Mouse (Mus musculus) neural tube, embryonic 11.5 days (tissue): Measurements from ENCODE around the gene Cgnl1. TPM values are rescaled to one million over a fixed set of nuclear protein-coding genes. Genes with fewer than 3 reads are reported as not detected.
A peak's percentile ranks its signal among the peaks of the same experiment; 100 is the strongest.

Experiments
- ATAC-seq: fragments of 200-750 bp; cut with Nextera tagmentation; 2 replicates; pipeline ENCODE4 v1.8.0; 2017; ENCODE audit warnings: moderate number of reproducible peaks, mild to moderate bottlenecking, moderate TSS enrichment, moderate library complexity; ENCODE audit not compliant: insufficient read depth, low FRiP score, low TSS enrichment
- DNase-seq: peaks from one replicate; pipeline ENCODE4 v3.0.0-alpha.2; 2015; ENCODE audit warnings: low spot score
- H3K27ac ChIP-seq: fragments of 300-500 bp; sonication (generic); 2 replicates; pipeline ENCODE4 v1.5.1; 2014; ENCODE audit warnings: low read depth, mild to moderate bottlenecking, low read length
- H3K27me3 ChIP-seq: fragments of 300-500 bp; sonication (generic); 2 replicates; pipeline ENCODE4 v1.6.1; 2014; ENCODE audit warnings: mild to moderate bottlenecking, low read length, mixed read lengths; ENCODE audit not compliant: control insufficient read depth, insufficient read depth
- H3K36me3 ChIP-seq: fragments of 300-500 bp; sonication (generic); 2 replicates; pipeline ENCODE4 v1.6.1; 2014; ENCODE audit warnings: mild to moderate bottlenecking, low read length, moderate library complexity, mixed read lengths; ENCODE audit not compliant: control insufficient read depth, insufficient read depth
- H3K4me1 ChIP-seq: fragments of 300-500 bp; sonication (generic); 2 replicates; pipeline ENCODE4 v1.6.1; 2014; ENCODE audit warnings: low read length, mixed read lengths; ENCODE audit not compliant: control insufficient read depth, insufficient read depth
- H3K4me2 ChIP-seq: fragments of 300-500 bp; sonication (generic); 2 replicates; pipeline ENCODE4 v1.6.1; 2014; ENCODE audit warnings: low read depth, mild to moderate bottlenecking, moderate library complexity
- H3K4me3 ChIP-seq: fragments of 300-500 bp; sonication (generic); 2 replicates; pipeline ENCODE4 v1.5.1; 2014; ENCODE audit warnings: low read depth, low read length
- H3K9ac ChIP-seq: fragments of 300-500 bp; sonication (generic); 2 replicates; pipeline ENCODE4 v1.6.1; 2014; ENCODE audit warnings: mild to moderate bottlenecking, low read length
- H3K9me3 ChIP-seq: fragments of 300-500 bp; sonication (generic); 2 replicates; pipeline ENCODE4 v1.6.1; 2016; ENCODE audit warnings: low read length; ENCODE audit not compliant: control insufficient read depth
- WGBS: fragments of 180-500 bp; shearing (Covaris S2); extraction: QIAGEN DNeasy Blood & Tissue Kit; methylation state at CpG from one replicate; pipeline ENCODE4 v1.1.7; 2014; 5-methylcytosine and 5-hydroxymethylcytosine counted together
- polyA plus RNA-seq: library from polyadenylated mRNA; unstranded; fragments of >200 nt; fragmentation: Nextera tagmentation; extraction: Ambion mirVana; gene quantifications from 2 replicates; pipeline ENCODE4 v1.2.1, GENCODE M21; 2014

Cgnl1 gene
- polyA plus RNA-seq = 6.6 and 7.5 TPM in 2 replicates

- ATAC-seq = peak; percentile 86
- Histone ChIP-seq H3K9ac (peak within 1 kb of the TSS; percentile 62), H3K4me3 (peak within 1 kb of the TSS; percentile 63)
These were observed at the start of gene Cgnl1 for GRCm38 (mm10) chr9:71770991-71771767. Gene Cgnl1, minus strand, starts transcription at chr9:71771602.

GRCm38 (mm10) chr9:71818453-71818852 is 47.1 kb upstream of the Cgnl1 start:
- Histone ChIP-seq H3K27ac (no peak overlapping the region), H3K4me2 (no peak overlapping the region), H3K4me3 (no peak overlapping the region), H3K27me3 (no peaks in the 10 kb centered on the region), H3K36me3 (no peaks in the 10 kb centered on the region), H3K9me3 (no peaks in the 10 kb centered on the region), H3K4me1 (no peaks in the 10 kb centered on the region), H3K9ac (no peak overlapping the region)
- ATAC-seq (no peak), DNase-seq (no peak)
- 88% methylated on average over 7 of the region's 7 CpGs for WGBS

More at GRCm38 (mm10) chr9:71770991-71771767, at the start of gene Cgnl1:
- Histone ChIP-seq H3K27me3 (peaks cover 10% of the 10 kb centered on the region; the same call in 1 of the 2 replicates), H3K27ac (no peak within 1 kb of the TSS), H3K36me3 (no peaks in the 10 kb centered on the region), H3K4me2 (peak within 1 kb of the TSS; percentile 72), H3K4me1 (no peaks in the 10 kb centered on the region), H3K9me3 (no peaks in the 10 kb centered on the region)
- peak; percentile 75 for DNase-seq
- under 1% methylated on average over 64 of the region's 67 CpGs for WGBS

DNA sequence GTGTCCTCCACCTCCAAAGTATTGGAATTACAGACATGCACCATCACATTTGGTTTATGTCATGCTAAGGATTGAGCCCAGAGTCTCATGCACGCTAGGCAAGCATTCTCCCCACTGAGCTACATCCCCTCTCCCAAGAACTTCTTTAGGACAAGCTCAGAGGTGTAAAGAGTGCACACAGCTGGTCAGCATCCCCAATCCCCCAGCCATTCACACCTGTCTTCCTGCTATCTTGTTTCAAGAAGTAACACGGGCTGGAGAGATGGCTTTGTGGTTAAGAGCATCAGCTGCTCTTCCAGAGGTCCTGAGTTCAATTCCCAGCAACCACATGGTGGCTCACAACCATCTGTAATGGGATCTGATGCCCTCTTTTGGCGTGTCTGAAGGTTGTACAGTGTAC is 44.7 kb upstream of the Cgnl1 start:
- no peak overlapping the region for H3K4me2 ChIP-seq
- H3K36me3 ChIP-seq = no peaks in the 10 kb centered on the region
- ATAC-seq (no peak), DNase-seq (no peak)
- H3K27me3 ChIP-seq = no peaks in the 10 kb centered on the region
- 0 out of 2 replicates have a peak, but pooled peaks cover 2% of the 10 kb centered on the region for H3K4me1 ChIP-seq
- H3K9me3 ChIP-seq = no peaks in the 10 kb centered on the region
- no peak overlapping the region for H3K9ac ChIP-seq
- no peak overlapping the region for H3K27ac ChIP-seq
- H3K4me3 ChIP-seq = no peak overlapping the region
- 57% methylated on average over 3 of the region's 3 CpGs for WGBS

DNA sequence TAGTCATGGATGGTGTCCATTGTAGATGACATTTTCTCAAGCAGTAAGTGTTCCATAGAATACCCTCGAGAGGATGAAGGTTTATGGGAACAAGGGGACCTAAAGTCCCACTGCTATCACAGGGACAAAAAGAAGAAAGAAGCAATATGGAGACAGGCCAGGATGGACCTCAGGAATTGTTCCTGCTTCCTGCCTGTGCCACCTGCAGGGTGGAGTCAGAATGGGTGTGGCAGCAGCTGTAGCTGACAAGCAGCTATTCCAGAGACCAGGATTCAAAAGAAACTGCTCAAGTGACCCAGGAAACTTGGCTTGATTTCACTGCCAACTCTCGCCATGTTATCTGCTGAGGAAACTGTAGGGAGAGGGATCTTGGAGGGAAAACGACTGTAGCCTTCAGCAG is 42.2 kb upstream of the Cgnl1 start:
- H3K9me3 ChIP-seq = no peaks in the 10 kb centered on the region
- H3K4me2 ChIP-seq = no peak overlapping the region
- no peaks in the 10 kb centered on the region for H3K27me3 ChIP-seq
- no peaks in the 10 kb centered on the region for H3K36me3 ChIP-seq
- H3K4me3 ChIP-seq = no peak overlapping the region
- no peak overlapping the region for H3K27ac ChIP-seq
- WGBS = 86% methylated on average over 3 of the region's 3 CpGs
- 0 out of 2 replicates have a peak, but pooled peaks cover 2% of the 10 kb centered on the region for H3K4me1 ChIP-seq
- DNase-seq (no peak), ATAC-seq (no peak)
- H3K9ac ChIP-seq = no peak overlapping the region

DNA sequence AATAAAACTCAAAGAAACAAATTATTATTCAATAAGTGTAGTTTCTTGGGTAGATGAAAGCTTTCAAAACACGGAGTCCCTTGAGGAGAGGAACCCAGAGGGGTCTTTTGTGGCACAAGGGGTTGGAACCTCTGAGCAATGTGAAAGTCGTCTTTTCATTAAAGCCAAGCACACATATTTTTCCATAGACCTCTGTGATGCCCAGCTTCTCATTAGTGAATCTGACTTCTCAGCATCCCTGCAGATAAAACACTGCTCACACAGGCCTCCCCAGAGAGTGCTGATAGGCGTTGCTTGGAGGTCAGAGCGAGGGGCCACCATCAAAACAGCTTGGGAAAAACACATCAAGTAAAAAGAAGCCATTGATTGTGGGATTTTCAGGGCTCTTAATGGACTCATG is 41.5 kb upstream of the Cgnl1 start:
- Histone ChIP-seq H3K9ac (no peak overlapping the region), H3K36me3 (no peaks in the 10 kb centered on the region), H3K4me2 (no peak overlapping the region), H3K27ac (no peak overlapping the region), H3K4me1 (0 out of 2 replicates have a peak, but pooled peaks cover 2% of the 10 kb centered on the region), H3K9me3 (no peaks in the 10 kb centered on the region), H3K27me3 (no peaks in the 10 kb centered on the region), H3K4me3 (no peak overlapping the region)
- no peak for ATAC-seq
- DNase-seq = no peak
- WGBS = 40% methylated on average over 4 of the region's 4 CpGs

DNA sequence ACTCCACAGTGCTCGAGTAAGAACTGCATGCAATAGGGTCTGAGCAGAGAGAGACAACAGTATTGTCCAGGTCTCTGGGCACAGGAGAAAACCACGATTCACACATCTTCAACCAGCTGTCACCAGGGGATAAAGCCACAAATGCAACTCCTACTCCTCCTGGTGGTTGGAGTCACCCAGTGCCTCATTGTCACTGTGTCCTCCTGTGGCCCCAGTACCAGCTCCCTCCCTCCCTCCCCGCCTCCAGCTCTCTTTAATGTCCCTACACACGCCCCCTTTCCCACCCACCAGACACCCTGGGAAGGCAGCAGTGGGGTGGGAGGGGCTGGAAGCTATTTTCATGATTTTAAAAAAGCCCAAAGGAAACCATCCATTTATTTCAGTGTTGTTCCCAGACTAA is 41.0 kb upstream of the Cgnl1 start:
- Histone ChIP-seq H3K27ac (no peak overlapping the region), H3K36me3 (no peaks in the 10 kb centered on the region), H3K27me3 (no peaks in the 10 kb centered on the region), H3K9me3 (no peaks in the 10 kb centered on the region), H3K4me2 (no peak overlapping the region), H3K4me1 (0 out of 2 replicates have a peak, but pooled peaks cover 2% of the 10 kb centered on the region), H3K4me3 (no peak overlapping the region), H3K9ac (no peak overlapping the region)
- DNase-seq (no peak), ATAC-seq (no peak)
- 35% methylated on average over 4 of the region's 4 CpGs for WGBS

DNA sequence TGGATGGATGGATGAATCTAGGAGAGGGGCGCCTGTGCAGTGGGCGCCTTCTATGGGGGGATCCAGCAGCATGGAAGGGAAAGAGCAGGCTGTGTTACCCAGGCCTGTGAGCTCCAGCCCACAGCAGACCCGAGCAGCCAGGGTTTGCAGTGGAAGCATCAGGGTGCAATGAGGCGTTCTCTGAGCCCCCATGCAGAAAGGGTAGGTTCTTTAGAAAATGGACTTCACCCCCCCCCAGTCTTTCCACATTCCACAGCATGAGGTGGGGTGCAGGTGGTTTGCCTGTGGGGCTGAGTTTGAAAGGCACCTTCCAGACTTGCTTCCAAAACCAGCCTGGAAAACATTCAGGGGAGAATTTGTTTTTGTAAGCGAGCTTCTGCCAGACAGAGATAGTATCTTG is 40.0 kb upstream of the Cgnl1 start:
- Histone ChIP-seq H3K4me3 (no peak overlapping the region), H3K9me3 (no peaks in the 10 kb centered on the region), H3K4me1 (0 out of 2 replicates have a peak, but pooled peaks cover 2% of the 10 kb centered on the region), H3K27me3 (no peaks in the 10 kb centered on the region), H3K4me2 (no peak overlapping the region), H3K9ac (no peak overlapping the region), H3K27ac (no peak overlapping the region), H3K36me3 (no peaks in the 10 kb centered on the region)
- no peak for DNase-seq
- WGBS = 78% methylated on average over 5 of the region's 5 CpGs
- ATAC-seq = no peak

- 0 out of 2 replicates have a peak, but pooled peaks cover 2% of the 10 kb centered on the region for H3K4me1 ChIP-seq
- 75% methylated on average over 2 of the region's 2 CpGs for WGBS
- DNase-seq = no peak
- H3K27me3 ChIP-seq = no peaks in the 10 kb centered on the region
- H3K4me2 ChIP-seq = no peak overlapping the region
- no peak for ATAC-seq
- no peak overlapping the region for H3K9ac ChIP-seq
- no peaks in the 10 kb centered on the region for H3K36me3 ChIP-seq
- no peaks in the 10 kb centered on the region for H3K9me3 ChIP-seq
- no peak overlapping the region for H3K4me3 ChIP-seq
- no peak overlapping the region for H3K27ac ChIP-seq
These were observed 39.3 kb upstream of the Cgnl1 start for GRCm38 (mm10) chr9:71810723-71811122.
